Mouse (Mus musculus) NIH3T3 (cell line): ENCODE measurements at regions not wholly inside any gene's neighbourhood (a gene's known extent, or its start where the extent isn't known, plus 50 kb on each side); places are given as distances from the start of the nearest gene placed in this dataset.

Experiments used
- DNase-seq: peaks from one replicate; pipeline ENCODE4 v3.0.0-alpha.2; 2012; ENCODE audit warnings: low read depth

- DNase-seq, result no peak
Observed at GRCm38 (mm10) chr12:107539683-107540082, 51.3 kb downstream of the 3110018I06Rik start.

- DNase-seq, result no peak
Observed at GRCm38 (mm10) chr12:107541196-107541595, 52.8 kb downstream of the 3110018I06Rik start.

- DNase-seq, result no peak
Observed at GRCm38 (mm10) chr12:107547194-107547885, 58.9 kb downstream of the 3110018I06Rik start.

- DNase-seq, result no peak
Observed at GRCm38 (mm10) chr12:107547886-107548448, 59.5 kb downstream of the 3110018I06Rik start.

- DNase-seq, result no peak
Observed at GRCm38 (mm10) chr12:107549452-107550296, 61.2 kb downstream of the 3110018I06Rik start.

GRCm38 (mm10) chr12:107559191-107559590 is 70.8 kb downstream of the 3110018I06Rik start:
- no peak for DNase-seq

- no peak for DNase-seq
Observed at GRCm38 (mm10) chr12:107560100-107560499, 71.7 kb downstream of the 3110018I06Rik start.

GRCm38 (mm10) chr12:107572586-107572985 is 84.2 kb downstream of the 3110018I06Rik start:
- no peak for DNase-seq

GRCm38 (mm10) chr12:107579508-107579907 is 91.1 kb downstream of the 3110018I06Rik start:
- no peak for DNase-seq

GRCm38 (mm10) chr12:107583151-107583720 is 94.8 kb downstream of the 3110018I06Rik start:
- no peak for DNase-seq

GRCm38 (mm10) chr12:107585696-107586225 is 97.3 kb downstream of the 3110018I06Rik start:
- DNase-seq, result no peak

- no peak for DNase-seq
Observed at GRCm38 (mm10) chr12:107596236-107596635, 107.8 kb downstream of the 3110018I06Rik start.

GRCm38 (mm10) chr12:107600576-107600975 is 112.1 kb downstream of the 3110018I06Rik start:
- no peak for DNase-seq

- DNase-seq, result no peak
Observed at GRCm38 (mm10) chr12:107608966-107609365, 120.5 kb downstream of the 3110018I06Rik start.

- DNase-seq, result no peak
Observed at GRCm38 (mm10) chr12:107609986-107610385, 121.6 kb downstream of the 3110018I06Rik start.

GRCm38 (mm10) chr12:107617212-107617994 is 129.0 kb downstream of the 3110018I06Rik start:
- no peak for DNase-seq

GRCm38 (mm10) chr12:107624446-107624845 is 136.0 kb downstream of the 3110018I06Rik start:
- DNase-seq, result no peak

- DNase-seq, result no peak
Observed at GRCm38 (mm10) chr12:107648008-107648407, 159.6 kb downstream of the 3110018I06Rik start.

- no peak for DNase-seq
Observed at GRCm38 (mm10) chr12:107652126-107652728, 163.8 kb downstream of the 3110018I06Rik start.

GRCm38 (mm10) chr12:107653131-107653530 is 164.7 kb downstream of the 3110018I06Rik start:
- DNase-seq, result no peak

GRCm38 (mm10) chr12:107656846-107657245 is 168.4 kb downstream of the 3110018I06Rik start:
- no peak for DNase-seq
